Mouse (Mus musculus) activated CD4-positive, CD25-positive, alpha-beta regulatory T cell, adult 4 months (primary cell): ENCODE results near the gene Arhgap15. TPM values are rescaled to one million over a fixed set of nuclear protein-coding genes. Genes with fewer than 3 reads are reported as not detected.

Experiments used
- ATAC-seq: one replicate; pipeline ENCODE4 v1.8.0; 2017
- polyA plus RNA-seq, 2 experiments: library from polyadenylated mRNA; unstranded; fragments of 100-300 nt; shearing (Covaris generic); gene quantifications; one replicate each; pipeline ENCODE4 v1.2.1; 2017

Gene Arhgap15
- polyA plus RNA-seq, 2 experiments from 2014 or later = 282 to 347 TPM

DNA sequence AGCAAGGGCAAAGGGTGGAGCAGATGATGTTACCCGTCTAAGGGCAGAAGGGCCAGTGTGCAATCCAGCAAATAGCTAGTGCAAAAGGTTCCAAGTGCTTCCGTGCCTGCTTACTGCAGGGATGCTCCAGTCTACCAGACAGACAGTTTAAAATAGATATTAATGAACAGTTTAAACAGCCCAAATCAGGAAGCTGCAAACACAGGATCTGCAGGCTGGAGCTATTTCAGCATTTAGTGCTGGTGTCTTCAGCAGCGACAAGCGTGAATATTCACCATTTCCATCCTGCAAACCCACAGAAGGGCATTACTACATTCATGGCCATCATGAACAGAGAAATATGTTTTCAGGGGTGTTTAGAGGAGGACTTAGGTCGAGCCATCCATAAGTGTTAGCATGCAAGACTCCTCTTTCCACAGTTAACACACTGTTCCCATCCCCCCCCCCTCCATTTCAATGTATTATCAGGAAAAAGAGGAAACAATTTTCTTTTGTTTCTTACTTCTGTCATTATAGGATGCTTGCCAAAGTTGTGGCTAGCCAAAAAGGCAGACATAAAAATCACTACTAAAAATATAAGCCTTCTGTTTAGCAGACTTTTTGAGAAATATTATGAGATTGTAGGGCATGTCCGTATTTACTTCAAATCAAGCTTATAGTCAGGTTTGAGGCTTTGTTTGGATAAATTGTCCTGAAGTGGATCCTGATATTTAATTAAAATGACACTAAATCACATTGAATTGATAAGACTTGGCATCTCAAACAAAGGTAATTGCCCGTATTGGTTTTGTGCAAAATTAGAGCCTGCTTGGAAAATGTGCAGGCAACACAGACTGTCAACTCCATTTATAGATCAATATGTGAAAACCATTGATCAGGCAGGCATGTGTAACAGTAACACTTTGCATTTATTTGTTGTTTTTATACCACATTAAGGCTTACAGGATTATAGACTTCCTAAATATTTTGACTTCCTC lies 35.4 kb downstream of the Arhgap15 start:
- ATAC-seq = no peak

DNA sequence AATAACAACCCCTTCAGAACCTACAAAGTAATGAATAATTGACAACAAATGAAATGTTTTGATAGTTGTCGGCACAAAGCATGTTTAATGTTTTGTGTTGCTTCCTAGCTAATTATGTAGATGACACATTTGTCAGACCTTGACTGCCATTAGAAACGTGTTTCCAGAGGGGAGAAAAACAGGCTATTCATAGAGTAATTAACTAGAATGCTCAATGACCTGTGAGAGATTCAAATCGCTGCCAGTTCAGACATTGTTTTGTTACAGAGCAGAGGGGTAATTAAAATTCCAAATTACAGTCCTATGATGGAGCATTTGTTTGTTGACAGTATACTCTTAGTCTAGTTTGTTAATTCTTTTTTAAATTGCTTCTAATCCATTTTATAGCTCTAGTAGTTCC lies 37.5 kb downstream of the Arhgap15 start:
- ATAC-seq = no peak

DNA sequence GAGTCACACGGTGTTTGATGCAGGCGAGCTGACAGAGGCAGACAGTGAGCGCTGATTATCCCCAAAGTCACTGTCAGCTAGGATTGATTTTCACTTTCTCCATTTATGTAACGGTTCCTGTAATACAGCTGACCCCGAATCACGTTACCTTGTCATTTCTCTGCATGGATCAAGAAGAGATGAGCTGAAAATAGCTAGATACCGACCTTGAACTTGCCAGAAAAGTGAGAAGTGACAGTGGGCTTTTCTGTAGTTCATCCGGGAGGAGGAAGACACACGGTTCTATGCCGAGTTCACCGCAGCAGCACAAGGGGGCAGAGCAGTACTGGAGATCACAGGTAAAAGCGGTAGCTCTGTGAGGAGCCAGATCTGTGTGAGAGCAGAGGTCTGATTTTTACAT lies 38.5 kb downstream of the Arhgap15 start:
- ATAC-seq = no peak

DNA sequence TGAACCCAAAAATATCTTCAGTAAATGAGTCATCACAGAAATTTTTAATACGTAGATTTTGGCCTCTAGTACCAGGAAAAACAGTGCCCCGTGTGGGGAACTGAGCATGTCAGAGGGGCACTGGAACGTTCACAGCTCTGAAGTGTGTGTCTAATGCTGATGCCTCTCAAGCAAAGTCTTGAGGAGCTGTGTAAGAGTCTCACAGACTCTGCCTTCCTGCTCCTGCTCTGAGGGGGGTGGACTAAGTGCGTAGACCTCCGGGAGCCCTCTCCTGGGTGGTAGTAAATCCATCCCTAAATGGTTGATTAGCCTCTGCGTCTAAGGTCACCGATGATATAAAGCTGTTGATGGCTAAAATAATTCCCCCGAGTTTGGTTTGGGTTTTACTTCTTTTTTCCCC lies 39.9 kb downstream of the Arhgap15 start:
- ATAC-seq = no peak

DNA sequence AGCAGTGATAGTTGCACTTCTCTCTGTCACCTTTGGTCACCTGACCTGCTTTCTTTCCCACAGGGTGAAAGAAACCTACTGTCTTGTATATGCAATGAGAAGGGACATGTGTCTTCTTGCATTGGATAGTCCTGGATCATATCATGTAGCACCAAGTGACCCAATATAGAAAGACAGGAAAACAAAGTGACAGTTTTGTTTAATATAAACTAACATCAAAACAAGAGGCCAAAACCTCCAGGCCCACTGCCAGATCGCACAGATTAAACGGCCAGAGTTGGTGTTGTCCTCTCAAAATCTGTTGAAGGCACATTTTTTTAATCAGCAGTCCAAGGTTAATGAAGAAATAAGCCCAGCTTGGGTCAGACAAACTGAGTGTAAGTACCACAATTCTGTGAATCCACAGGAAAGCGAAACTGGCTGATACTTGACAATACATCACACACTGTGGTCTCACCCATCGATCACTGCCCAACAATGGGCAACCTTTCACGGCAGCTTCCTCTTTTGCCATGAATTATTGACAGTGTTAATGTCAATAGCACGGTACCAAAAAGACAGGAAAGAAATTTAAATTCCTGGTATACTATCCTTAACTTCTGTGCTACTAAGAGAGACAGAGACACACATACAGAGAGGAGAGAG lies 41.5 kb downstream of the Arhgap15 start:
- no peak for ATAC-seq

DNA sequence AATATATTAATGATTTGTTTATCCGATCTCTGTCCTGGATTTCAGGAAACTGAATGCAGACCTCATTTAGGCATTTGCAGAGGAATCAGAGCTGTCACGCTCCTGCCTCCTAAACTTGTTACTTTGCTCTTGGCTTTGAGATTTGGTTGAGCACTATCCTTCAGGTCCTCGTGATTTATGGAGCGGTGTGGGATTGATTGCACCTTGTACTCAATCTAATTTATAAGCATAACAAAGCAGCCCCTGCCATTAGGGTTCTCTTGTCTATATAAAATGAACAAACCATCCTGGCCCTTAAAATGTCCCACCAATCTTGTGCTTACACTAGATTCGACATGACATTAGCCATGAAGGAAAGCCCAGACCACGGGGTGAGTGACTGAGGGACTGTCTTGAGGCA lies 43.0 kb downstream of the Arhgap15 start:
- no peak for ATAC-seq

DNA sequence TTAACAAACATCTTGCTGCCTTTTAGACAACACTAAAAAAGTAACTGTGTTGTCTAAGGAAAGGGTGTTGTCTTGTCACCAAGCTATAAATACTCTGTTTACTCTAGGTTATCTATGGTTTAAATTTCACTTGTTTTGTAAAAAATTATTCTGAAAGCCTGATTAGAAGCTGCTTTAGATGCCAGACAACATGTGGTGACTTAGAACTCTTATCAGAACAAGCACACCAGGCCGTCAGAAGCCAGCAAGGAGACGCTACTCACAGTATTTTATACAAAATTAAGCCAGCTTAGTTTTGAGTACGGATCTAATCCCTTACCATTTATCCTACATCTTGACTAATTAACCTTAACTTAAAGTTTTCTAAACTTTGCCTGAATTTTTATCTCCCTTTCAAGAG lies 44.5 kb downstream of the Arhgap15 start:
- no peak for ATAC-seq

DNA sequence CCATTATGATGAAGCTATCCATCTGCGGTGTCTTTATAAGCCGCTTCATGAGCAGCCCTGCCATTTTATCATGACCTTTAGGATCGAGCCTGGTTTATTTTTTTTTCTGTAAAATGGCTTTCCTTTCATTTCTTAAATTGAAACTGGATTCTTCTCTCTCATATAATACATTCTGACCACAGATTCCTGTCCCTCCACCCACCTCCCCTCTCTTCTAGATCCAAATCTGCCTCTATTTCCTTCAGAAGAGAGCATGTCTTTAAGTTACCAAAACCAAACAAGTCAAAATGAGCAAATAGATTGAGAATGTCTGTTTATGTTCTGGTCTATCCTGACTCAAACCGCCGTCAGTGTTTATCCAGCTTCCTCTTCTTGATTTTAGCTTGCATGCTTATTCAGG lies 46.1 kb downstream of the Arhgap15 start:
- ATAC-seq = peak; percentile 53

DNA sequence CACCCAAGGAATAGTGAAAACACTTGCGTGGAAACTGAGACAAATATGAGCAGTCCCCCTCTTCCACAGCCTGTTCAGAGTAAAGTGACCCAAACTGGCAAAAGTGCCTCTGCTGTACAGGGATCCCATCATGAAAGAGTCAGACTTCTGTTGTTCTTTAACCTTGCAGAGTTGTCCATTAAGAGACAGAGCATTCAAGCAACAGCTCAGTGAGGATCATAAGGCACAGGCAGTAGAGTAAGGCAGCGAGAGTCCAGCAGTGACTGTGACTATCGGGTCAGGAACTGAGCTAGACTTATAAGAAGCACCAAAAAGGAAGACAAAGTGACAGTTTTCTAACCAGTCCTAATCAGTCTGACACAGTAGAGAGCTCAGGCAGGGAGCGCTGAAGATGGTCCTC lies 47.8 kb downstream of the Arhgap15 start:
- ATAC-seq = no peak

DNA sequence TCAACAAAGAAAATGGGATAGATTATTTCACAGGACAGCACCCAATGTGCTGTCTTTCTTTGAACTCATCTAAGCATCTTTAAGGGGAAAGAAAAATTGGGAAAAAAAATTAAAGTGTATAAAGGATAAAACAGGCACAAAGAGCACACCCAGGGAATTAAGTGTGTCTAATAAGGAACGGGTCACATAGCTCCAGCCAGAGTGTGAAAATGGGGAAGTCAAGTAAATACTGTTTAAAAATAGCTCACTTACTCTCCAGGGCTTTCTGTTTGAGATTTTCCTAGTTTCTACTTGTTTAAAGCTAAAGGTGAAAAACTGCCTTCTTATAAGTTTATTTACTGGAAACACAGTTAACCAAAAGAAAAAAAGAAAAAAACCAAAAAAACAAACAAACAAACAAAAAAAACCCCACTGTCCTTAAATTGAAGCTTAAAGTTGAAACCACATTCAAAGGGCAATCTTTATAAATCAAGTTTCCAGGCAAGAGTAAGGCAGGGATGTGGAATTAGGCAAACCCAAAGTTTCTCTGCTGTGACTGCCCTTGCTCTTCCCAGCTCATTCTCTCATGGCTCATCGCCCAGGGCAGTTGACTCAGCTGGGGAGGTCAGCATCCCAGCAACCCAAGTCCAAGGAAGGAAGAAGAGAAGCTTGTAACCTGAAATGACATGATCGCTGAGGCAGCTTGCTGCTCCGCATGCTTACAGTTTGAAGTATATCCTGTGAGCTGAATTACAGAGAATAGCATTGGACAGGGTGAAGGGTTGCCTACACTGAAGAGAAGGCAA lies 57.5 kb downstream of the Arhgap15 start:
- no peak for ATAC-seq

DNA sequence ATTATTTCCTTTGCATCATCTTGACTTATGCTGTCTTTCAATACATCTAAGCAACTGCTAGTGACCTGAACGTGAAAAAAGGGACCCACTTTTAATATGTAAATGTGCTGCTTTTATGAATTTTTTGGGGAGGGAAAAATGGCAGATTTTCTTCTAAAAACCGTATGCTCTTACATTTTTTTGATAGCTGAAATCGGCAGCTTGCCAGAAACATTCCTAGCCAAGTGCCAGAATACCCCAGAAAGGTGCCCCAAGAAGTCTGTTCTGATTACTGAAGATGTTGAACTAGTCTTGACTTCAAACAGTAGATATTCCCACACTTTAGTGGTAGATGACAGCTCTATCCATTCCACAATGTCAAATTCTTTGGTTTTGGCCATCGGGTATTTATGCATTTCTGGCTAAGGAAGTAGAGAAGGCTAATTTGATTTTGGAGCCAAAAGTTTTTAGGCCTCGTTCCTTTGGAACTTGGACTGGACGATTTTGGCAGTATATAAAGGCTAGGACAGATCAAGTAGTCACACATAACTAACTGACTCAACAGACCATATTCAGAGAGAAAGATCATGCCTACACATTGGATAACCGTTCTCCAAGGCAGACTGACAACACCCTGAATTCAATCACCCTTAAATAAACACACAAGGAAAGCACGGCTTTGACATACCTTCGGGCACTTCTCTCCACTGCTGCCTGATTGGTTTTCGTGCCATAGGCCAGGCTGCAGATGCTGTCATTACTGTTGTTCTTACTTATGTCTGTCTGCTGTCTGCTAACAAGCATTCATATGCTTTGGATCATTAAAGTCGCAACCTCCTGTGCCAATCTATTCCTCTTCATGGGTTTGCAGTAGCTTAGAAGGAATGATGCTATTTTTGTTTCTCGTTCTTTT lies 67.5 kb downstream of the Arhgap15 start:
- no peak for ATAC-seq

DNA sequence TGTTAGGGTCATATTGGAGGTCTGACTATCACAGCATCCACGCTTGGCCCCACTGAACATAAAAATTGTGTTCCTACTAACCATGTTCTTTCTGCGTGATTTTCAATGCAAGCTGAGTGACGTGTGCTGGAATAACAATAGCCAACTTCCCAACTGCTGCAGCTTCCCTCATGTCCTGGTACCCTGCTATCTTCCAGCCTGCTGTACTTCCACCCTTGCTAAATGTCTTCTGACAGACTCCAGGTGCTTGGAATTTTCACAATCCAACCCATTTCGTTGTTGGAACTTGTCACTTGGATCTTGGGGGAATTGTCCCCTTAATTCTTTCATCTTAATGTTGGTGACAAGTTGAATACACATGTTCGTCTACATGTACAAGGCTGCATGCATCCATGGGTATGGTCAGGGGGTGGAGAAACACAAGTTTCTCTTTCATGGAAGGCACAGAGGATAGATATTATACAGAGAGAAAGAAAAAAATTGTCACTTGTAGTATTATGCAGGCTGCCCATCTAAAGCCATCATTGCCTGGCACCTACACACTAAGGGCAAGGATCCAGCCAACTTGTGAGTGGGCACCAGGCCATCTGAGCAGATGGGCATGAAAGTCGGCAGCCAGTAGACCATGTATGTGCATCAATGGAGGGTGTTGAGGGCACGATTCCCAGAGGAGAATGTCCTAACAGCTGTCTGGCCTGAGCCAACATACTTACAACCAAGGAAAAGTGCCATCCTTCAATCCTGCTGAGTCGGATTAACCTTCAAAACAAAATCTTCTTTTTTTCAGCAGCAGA lies 68.4 kb downstream of the Arhgap15 start:
- no peak for ATAC-seq

DNA sequence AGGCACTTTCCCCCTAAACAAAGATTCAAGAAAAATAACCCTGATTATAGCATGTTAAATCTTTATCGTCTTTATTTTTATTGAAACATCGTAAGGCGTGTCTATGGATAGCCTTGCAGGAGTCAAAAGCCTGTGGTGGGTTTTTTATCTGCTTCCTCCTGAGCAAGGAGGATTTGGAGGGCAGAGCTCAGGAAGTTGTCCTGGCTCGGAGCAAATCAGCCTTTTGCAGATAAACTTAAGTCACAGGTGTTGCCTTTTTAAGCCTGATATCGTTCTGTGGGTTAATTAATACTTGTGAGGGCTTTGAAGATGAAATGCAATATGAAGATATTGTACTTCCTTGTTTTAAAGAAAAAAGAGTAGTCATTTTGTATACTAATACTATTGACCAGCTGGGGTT lies 87.3 kb downstream of the Arhgap15 start:
- no peak for ATAC-seq

DNA sequence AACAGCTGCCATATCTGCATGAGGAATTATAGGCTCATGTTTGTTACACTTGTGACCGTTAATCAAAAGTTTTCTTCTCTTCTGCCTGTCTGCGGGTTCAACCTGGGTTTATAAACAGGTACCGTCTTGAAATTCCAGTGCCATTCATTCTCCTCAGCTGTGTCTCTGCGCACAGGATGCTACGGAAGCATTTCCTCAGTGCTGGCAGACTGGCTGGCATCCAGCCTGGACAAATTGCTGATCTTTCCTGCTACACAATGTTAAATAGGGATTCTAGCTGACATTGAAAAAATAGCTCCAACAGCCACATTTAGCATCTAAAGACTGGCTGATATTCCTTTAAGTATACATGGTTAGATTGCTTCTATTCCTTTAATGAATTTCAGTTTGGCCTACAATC lies 93.0 kb downstream of the Arhgap15 start:
- ATAC-seq = no peak

DNA sequence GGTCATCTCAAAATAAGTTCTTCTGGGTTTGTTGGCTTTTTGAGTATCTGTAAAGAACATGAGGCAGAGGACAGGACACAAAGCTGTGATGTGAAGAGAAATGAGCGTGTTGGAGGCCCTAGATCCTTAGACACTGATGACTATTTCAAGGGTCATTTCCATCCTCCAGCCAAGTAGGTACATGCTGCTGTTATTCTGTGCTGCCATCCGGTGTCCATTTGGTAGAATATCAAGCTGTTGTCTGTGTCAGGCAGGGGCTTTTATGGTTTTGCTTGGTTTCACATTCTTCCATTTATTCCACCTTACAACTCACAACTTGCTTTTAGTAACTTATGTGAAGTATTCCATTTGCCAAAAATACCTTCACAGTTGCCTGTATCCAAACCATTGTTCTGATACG lies 102.6 kb downstream of the Arhgap15 start:
- peak; percentile 46 for ATAC-seq

DNA sequence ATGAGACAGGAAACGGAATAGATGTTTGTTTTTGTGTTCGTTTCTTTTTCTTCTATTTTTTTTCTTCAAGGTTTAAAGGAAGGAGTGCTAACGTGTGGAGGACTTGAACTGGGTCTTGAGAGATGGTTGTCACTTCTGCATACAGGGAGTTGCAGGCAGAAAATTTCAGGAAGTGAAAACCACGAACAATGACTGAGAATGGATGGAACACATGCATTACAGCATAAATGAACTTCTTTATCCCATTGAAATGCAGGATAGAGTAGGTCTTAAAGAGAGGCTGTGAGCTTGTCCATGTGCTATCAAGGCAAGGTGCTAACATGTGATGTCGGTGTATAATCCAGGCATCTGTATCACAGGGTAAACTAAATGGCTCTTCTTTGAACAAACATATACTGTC lies 114.1 kb downstream of the Arhgap15 start:
- ATAC-seq = no peak

DNA sequence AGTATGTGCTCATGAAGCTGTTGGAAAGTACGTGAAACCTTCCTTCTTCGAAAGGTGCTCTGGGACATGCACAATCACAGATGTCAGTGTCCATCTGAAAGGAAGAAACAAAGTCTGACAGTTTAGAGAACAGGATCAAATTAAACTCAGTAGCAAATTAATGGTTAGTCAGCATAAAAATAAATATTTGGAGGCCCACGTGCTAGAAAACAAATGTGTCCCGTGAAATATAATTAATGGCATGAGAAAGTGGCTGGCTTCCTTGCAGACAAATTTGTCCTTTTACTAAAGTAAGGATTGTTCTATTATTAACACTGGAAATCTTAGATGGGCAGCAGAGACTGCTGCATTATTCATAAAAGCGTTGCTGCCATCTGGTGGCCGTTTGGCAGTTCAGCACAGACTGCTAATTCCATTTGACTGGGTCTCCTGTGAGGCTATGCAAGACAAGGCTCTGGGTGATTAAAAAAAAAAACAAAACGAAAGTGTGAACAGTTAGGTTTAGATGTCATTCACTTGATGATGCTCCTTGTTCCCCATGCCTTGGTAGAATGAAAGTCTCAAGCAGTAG lies 153.9 kb downstream of the Arhgap15 start:
- no peak for ATAC-seq

DNA sequence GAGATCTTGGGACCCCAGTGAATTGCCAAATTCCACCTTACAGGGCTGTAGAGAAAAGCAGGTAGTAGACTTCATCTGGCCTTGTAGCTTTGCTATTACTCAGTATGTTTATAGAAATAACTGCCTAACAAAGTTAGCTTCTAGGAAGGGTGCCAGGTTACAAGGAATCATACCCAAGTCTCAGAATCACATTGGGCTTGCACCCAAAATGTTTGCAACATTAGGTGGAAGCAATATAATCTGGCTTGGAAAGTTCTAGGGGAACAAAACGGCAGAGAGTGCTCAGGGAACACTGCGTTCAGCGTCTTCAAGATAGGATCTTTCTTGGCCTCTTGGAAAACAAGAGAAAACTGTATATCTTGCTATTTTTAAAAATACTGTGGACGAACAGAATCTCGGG lies 158.9 kb downstream of the Arhgap15 start:
- no peak for ATAC-seq

DNA sequence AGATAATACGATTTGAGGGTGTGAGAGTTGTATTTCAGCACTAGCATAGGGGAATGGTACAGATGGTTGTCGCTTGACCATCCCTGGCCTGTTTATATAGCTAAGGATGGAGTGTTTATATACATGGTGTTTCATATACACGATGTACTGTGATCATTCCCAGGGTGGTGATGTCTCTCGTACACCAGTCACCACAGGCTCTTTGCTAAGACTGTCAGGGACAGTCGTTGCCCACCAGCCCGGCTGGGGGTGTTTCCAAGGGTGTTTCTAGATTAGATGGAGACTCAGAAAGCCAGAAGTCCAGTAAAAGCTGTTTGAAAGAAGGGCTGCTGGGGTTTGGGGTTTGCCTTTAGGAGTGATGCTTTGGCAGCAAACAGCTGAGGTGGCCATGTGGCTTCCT lies 165.5 kb downstream of the Arhgap15 start:
- ATAC-seq = no peak

DNA sequence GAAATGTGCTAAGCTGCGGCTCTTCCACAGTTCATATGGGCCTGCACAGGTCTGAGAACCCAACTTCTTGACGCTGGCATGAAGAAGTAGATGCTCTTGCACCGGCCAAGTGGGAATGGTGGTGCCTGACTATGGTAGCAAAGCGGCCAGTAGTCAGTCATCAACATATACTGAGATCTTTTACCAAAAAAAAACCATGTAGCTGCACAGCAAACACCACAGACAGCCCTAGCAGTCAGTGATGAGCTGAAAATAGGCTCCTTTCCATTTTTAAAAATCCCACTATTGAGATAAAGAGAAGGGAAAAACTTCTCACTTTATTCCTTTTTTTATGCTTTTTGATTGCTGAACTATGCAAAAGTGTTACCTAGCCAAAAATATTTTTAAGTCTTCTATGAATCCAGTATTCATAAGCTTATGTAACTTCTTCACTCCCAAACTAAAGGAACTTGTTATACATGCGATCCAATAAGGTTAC lies 175.3 kb downstream of the Arhgap15 start:
- ATAC-seq = no peak

DNA sequence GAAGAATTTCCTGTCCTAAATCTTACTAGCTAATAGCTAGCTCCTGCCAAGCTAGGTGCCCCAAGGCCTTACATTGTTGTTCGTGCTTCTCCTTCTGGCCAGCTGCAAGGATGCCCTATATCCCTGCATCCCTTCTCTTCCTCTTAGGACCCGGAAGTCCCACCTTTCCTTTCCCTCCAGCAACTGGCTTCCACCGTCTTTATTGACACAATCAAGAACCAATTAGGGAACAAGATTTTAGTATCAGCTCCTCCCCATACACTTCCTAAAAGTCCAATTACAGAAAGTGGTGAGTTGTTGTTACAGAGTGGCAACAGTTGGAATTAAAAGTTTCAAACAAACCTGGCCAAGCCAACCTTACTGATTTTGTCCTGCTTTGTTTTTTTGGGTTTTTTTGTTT lies 183.1 kb downstream of the Arhgap15 start:
- ATAC-seq = no peak
